Mouse (Mus musculus): ENCODE measurements around the gene Nhsl2.
"Not testable (repeated sequence)": the region's sequence is repeated elsewhere in the genome, so short reads cannot be mapped to it uniquely, and the experiment has no call there.

Gene Nhsl2

DNA sequence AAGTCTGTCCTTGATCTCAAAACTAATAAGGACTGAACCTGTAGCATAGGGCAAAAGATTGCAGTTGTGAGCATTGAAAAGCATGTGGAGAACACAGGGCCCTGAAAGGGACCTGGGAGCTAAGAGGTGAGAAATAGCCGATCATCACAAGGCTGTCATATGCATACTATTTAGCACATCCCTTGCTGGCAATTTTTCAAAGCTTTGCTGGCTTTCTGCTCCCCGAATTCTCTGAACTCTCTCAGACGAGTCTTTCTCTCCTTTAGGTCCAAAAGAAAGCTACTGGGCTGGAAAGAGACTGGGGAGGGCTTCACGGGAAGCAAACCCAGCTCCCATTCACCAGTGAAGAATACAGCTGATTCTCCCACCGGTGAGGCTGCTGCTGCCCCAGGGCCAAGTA, 233.2 kb downstream of the Nhsl2 start:
- no peak for DNase-seq (ENCODE audit: low spot score in 2 of 2)

GRCm38 (mm10) chrX:102085798-102086443, 236.7 kb downstream of the Nhsl2 start:
- DNase-seq (ENCODE audit: low spot score in 2 of 2) = no peak

- no peak for DNase-seq (ENCODE audit: low spot score in 2 of 2)
Observed at GRCm38 (mm10) chrX:102090605-102091004, 241.4 kb downstream of the Nhsl2 start.

GRCm38 (mm10) chrX:102094381-102094904, 245.3 kb downstream of the Nhsl2 start:
- no peak for DNase-seq (ENCODE audit: low spot score in 2 of 2)

GRCm38 (mm10) chrX:102101886-102102285, 252.7 kb downstream of the Nhsl2 start:
- DNase-seq (ENCODE audit: low spot score in 2 of 2) = no peak

DNA sequence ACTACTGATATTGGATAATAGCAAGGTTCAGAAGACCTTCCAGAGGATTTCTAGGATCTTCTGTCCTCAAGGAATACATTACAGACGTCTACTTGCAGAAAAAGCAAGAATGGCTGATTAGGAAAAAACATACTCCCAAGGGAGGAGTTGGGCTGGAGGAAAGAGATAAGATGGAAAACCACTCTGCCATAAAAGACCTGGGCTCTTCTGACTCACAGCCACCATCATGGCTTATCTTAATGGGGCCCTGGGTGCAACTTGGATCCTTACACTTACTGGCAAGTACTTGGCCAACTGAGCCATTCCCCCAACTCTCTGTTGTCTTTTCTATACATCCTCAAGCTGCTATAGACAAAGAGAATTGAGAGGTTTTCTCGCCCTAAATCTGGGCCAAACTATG, 254.6 kb downstream of the Nhsl2 start:
- not testable (repeated sequence) for DNase-seq (ENCODE audit: low spot score in 2 of 2)

DNA sequence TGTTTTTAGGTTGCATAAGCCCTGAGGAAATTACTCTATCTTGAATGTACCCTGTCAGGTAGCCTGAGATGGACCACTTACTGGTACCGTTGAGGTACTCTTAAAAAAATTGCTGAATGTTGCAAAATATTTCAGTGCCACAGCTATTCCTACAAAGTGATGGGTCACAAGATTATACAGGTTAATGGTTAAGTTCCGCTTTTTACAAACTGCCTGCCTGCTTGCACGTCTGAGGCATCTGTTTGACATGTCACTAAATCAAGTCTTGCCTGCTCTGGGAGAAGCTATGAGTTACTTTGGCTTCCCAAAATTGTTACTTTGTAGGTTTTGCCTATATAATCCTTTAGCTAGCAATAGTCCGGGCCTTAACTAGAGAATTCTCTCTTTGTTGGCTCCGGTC, 260.2 kb downstream of the Nhsl2 start:
- not testable (repeated sequence) for DNase-seq (ENCODE audit: low spot score in 2 of 2)

GRCm38 (mm10) chrX:102115676-102116075, 266.5 kb downstream of the Nhsl2 start:
- DNase-seq (ENCODE audit: low spot score in 2 of 2) = peak in 1 of 2 experiments; percentile 9

- peak; percentile 85 to 95 for DNase-seq (ENCODE audit: low spot score in 2 of 2)
Observed at GRCm38 (mm10) chrX:102119042-102119864, 270.1 kb downstream of the Nhsl2 start, which contains the start of gene Pin4. TSS of gene Pin4 (plus strand) at chrX:102119447.

GRCm38 (mm10) chrX:102121321-102121720, 272.1 kb downstream of the Nhsl2 start:
- no peak for DNase-seq (ENCODE audit: low spot score in 2 of 2)

DNA sequence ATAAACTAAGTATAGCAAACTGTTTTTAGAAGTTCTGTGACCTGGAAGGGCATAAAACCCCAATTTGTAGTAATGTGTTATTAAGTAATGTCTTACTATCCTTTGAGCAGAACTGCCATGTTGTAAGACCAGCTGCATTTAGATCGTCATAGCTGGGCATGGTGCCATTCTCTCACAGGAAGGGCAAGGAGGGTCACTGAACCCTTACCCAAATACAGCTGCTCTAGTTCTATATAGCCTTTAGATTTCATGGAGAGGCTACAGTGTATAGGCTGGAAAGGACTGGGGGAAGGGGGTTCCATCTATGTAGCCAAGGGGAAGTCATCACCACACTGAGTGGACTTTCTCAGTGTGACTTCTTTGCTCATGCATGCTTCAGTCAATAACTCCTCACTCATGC, 292.0 kb downstream of the Nhsl2 start:
- no peak for DNase-seq (ENCODE audit: low spot score in 2 of 2)

Data from frontal cortex, postnatal 10 days (tissue).